Comparison of ENCODE assay signal across 26 mouse cellular contexts in genomic region chr11:35085351-35085750, GRCm38 (mm10). TPM values are rescaled to one million over a fixed set of nuclear protein-coding genes. Genes with fewer than 3 reads are reported as not detected.
DNase-seq lines count a peak whose midpoint lies in the region; ATAC-seq and TF ChIP-seq lines count a peak whose summit lies in the region.
"Had no signal": no experiment of that assay in that cellular context is flagged by ENCODE, and none has a peak within 500 bp of the region (broad histone marks: within the 10 kb centered on the region; RNA-seq: fewer than 3 reads in every experiment).

No protein-coding gene starts in this region.

- TF ChIP-seq POLR2A in embryonic fibroblast, embryonic 13.5 days (IDR thresholded peaks at IDR 0.05; ENCODE audit: low read depth, low read length), result no peak

- H3K9ac ChIP-seq in kidney, postnatal 0 days (ENCODE audit: low read depth, low read length), result no peak overlapping the region
- H3K9ac ChIP-seq: embryonic facial prominence, embryonic 12.5 days; embryonic facial prominence, embryonic 15.5 days; forebrain, embryonic 12.5 days; forebrain, embryonic 15.5 days; heart, embryonic 13.5 days; hindbrain, embryonic 12.5 days; hindbrain, embryonic 15.5 days had no signal

- no peaks in the 10 kb centered on the region for H3K9me3 ChIP-seq in kidney, postnatal 0 days (replicated peaks; ENCODE audit: low read length)
- H3K9me3 ChIP-seq: embryonic facial prominence, embryonic 12.5 days; embryonic facial prominence, embryonic 15.5 days; forebrain, embryonic 12.5 days; forebrain, embryonic 15.5 days; heart, embryonic 10.5 days; heart, embryonic 13.5 days; hindbrain, embryonic 12.5 days; hindbrain, embryonic 15.5 days had no signal

- CTCF ChIA-PET in Patski (lab: Charles Lee), result interaction anchor here (1.2 to 1.8 kb wide), 2 partner anchors 9 to 33 kb away, joined by 4 to 5 read pairs; no protein-coding TSS in a partner anchor

- POLR2A ChIA-PET in Patski (lab: Charles Lee), result no interaction called here

- no peak for TF ChIP-seq CTCF in kidney, postnatal 0 days (IDR thresholded peaks at IDR 0.05; ENCODE audit: low read depth)
- no peak for TF ChIP-seq CTCF in Patski (IDR thresholded peaks at IDR 0.05)
- no peak for TF ChIP-seq CTCF in embryonic fibroblast, embryonic 13.5 days (IDR thresholded peaks at IDR 0.05; ENCODE audit: borderline replicate concordance, insufficient read depth, low read length)

- 0 out of 2 replicates have a peak, but pooled peaks cover 5% of the 10 kb centered on the region for H3K4me1 ChIP-seq in kidney, postnatal 0 days (replicated peaks; ENCODE audit: insufficient read depth, low read length)
- H3K4me1 ChIP-seq in embryonic fibroblast, embryonic 13.5 days (ENCODE audit: control insufficient read depth, insufficient read depth, low read length), result peaks cover 28% of the 10 kb centered on the region
- H3K4me1 ChIP-seq: forebrain, embryonic 15.5 days; heart, embryonic 10.5 days; heart, embryonic 13.5 days had no signal

- peak; percentile 60 for DNase-seq in kidney, postnatal 0 days (ENCODE audit: low spot score)
- DNase-seq in kidney, postnatal 14 days, result no peak
- peak; percentile 51 for DNase-seq in Patski (ENCODE audit: low read depth, low spot score)
- DNase-seq in yolk sac, embryonic 10.5 days (ENCODE audit: low spot score), result peak; percentile 6
- no peak for DNase-seq in adrenal gland, adult (ENCODE audit: inconsistent age in 2 of 2, low spot score in 1 of 2)
- no peak for DNase-seq in right cerebral cortex, postnatal 10 days (ENCODE audit: low spot score in 2 of 2)
- DNase-seq: adrenal gland, adult 2 months; adrenal gland, postnatal 14 days; cerebellum, adult 18-20 months; cerebellum, adult 9-10 months; cerebellum, postnatal 25 days; gastrocnemius, postnatal 10 days; gastrocnemius, postnatal 36 days had no signal

- no peak overlapping the region for H3K27ac ChIP-seq in kidney, postnatal 0 days
- peak overlapping the region; percentile 93 for H3K27ac ChIP-seq in embryonic fibroblast, embryonic 13.5 days (ENCODE audit: insufficient read depth, low read length)
- H3K27ac ChIP-seq: embryonic facial prominence, embryonic 12.5 days; embryonic facial prominence, embryonic 15.5 days; forebrain, embryonic 12.5 days; forebrain, embryonic 15.5 days; heart, adult 2 months; heart, embryonic 10.5 days; heart, embryonic 13.5 days; hindbrain, embryonic 12.5 days; hindbrain, embryonic 15.5 days had no signal

- H3K4me2 ChIP-seq in kidney, postnatal 0 days (ENCODE audit: low read length), result no peak overlapping the region
- H3K4me2 ChIP-seq: embryonic facial prominence, embryonic 12.5 days; embryonic facial prominence, embryonic 15.5 days; forebrain, embryonic 12.5 days; forebrain, embryonic 15.5 days; heart, embryonic 13.5 days; hindbrain, embryonic 12.5 days; hindbrain, embryonic 15.5 days had no signal

- in situ Hi-C loops in Patski (cut with MboI; ENCODE audit: low pct_unique_long_range_greater_than_20kb), result no loop called here

- no peaks in the 10 kb centered on the region for H3K27me3 ChIP-seq in kidney, postnatal 0 days (ENCODE audit: insufficient read depth, low read length)
- no peaks in the 10 kb centered on the region for H3K27me3 ChIP-seq in Patski
- H3K27me3 ChIP-seq: embryonic facial prominence, embryonic 12.5 days; embryonic facial prominence, embryonic 15.5 days; forebrain, embryonic 12.5 days; forebrain, embryonic 15.5 days; heart, embryonic 13.5 days; hindbrain, embryonic 12.5 days; hindbrain, embryonic 15.5 days had no signal

- H3K36me3 ChIP-seq in kidney, postnatal 0 days (ENCODE audit: insufficient read depth, low read length), result no peaks in the 10 kb centered on the region
- H3K36me3 ChIP-seq: embryonic facial prominence, embryonic 12.5 days; embryonic facial prominence, embryonic 15.5 days; forebrain, embryonic 12.5 days; forebrain, embryonic 15.5 days; heart, embryonic 10.5 days; heart, embryonic 13.5 days; hindbrain, embryonic 12.5 days; hindbrain, embryonic 15.5 days had no signal

- 26% methylated on average over 11 of the region's 11 CpGs for WGBS in kidney, postnatal 0 days

- ATAC-seq in kidney, postnatal 0 days (replicated peaks; ENCODE audit: low FRiP score, low read depth), result no peak
- ATAC-seq in Patski, result peak; percentile 95
- ATAC-seq: CD4-positive, CD25-positive, alpha-beta regulatory T cell, adult 4 months; forebrain, embryonic 15.5 days had no signal

- no peak overlapping the region for H3K4me3 ChIP-seq in kidney, postnatal 0 days (replicated peaks; ENCODE audit: low read depth, low read length)
- no peak overlapping the region for H3K4me3 ChIP-seq in embryonic fibroblast, embryonic 13.5 days (ENCODE audit: insufficient read depth, low read length)
- H3K4me3 ChIP-seq: embryonic facial prominence, embryonic 12.5 days; embryonic facial prominence, embryonic 15.5 days; erythroblast, embryonic 14.5 days; forebrain, embryonic 12.5 days; forebrain, embryonic 15.5 days; heart, adult 2 months; heart, embryonic 10.5 days; heart, embryonic 13.5 days; hindbrain, embryonic 12.5 days; hindbrain, embryonic 15.5 days had no signal

RNA-seq across cellular contexts. Expression of gene Slit3, which starts 35.7 kb away (rescaled TPM):
- 6.6 and 6.7 TPM in 2 replicates for polyA plus RNA-seq in kidney, postnatal 0 days (2015; fragmentation: Nextera tagmentation; extraction: Ambion mirVana)
- polyA plus RNA-seq in Patski (2021), result 0.03 TPM
- 179 and 211 TPM in 2 replicates for polyA plus RNA-seq in embryonic fibroblast, embryonic 13.5 days (2011; ENCODE audit: insufficient read length, low read depth, missing spikeins)
- polyA plus RNA-seq: C2C12; CD4-positive, CD25-positive, alpha-beta regulatory T cell, adult 4 months; erythroblast, embryonic 14.5 days had no signal

Comparison
In these comparisons a context has a peak if more than half of its experiments do, and no peak if none do; other contexts are left out.
1. DNase-seq: peak in kidney, postnatal 0 days (single experiment), Patski (single experiment) and yolk sac, embryonic 10.5 days (single experiment); none in kidney, postnatal 14 days (single experiment), adrenal gland, adult (0 of 2) and right cerebral cortex, postnatal 10 days (0 of 2).
2. RNA of gene Slit3, which starts 35.7 kb away (polyA plus RNA-seq): 179 to 211 TPM in embryonic fibroblast, embryonic 13.5 days; 6.6 to 6.7 TPM in kidney, postnatal 0 days and 0.03 TPM in Patski (single experiment); every median in the first group is over 10 times any median in the second.